Comparison of ENCODE assay signal across 21 mouse cellular contexts in genomic region chr1:155065068-155065701, GRCm38 (mm10). TPM values are rescaled to one million over a fixed set of nuclear protein-coding genes. Genes with fewer than 3 reads are reported as not detected.
DNase-seq lines count a peak whose midpoint lies in the region; ATAC-seq and TF ChIP-seq lines count a peak whose summit lies in the region.
"Had no signal": no experiment of that assay in that cellular context is flagged by ENCODE, and none has a peak within 500 bp of the region (broad histone marks: within the 10 kb centered on the region; RNA-seq: fewer than 3 reads in every experiment).

No protein-coding gene starts in this region.

- no peak overlapping the region for H3K9ac ChIP-seq in liver, embryonic 13.5 days
- H3K9ac ChIP-seq in liver, embryonic 12.5 days: no peak overlapping the region
- H3K9ac ChIP-seq: hindbrain, embryonic 14.5 days; intestine, embryonic 15.5 days; limb, embryonic 12.5 days; midbrain, embryonic 15.5 days had no signal

- no peak for TF ChIP-seq POLR2A in small intestine, adult 2 months (IDR thresholded peaks at IDR 0.05; ENCODE audit: low read depth, low read length)

- H3K4me1 ChIP-seq in liver, embryonic 13.5 days (replicated peaks): peaks cover 35% of the 10 kb centered on the region
- peaks cover 27% of the 10 kb centered on the region for H3K4me1 ChIP-seq in liver, embryonic 12.5 days
- H3K4me1 ChIP-seq in embryonic facial prominence, embryonic 10.5 days: peaks cover 15% of the 10 kb centered on the region
- H3K4me1 ChIP-seq in small intestine, adult 2 months (ENCODE audit: control insufficient read depth, insufficient read depth, insufficient read length, low read length): peaks cover 41% of the 10 kb centered on the region

- ATAC-seq in liver, embryonic 13.5 days (ENCODE audit: low read depth): peak; percentile 7; the same call in 1 of the 2 replicates
- ATAC-seq in liver, embryonic 12.5 days: no peak
- ATAC-seq: midbrain, embryonic 15.5 days had no signal

- no peaks in the 10 kb centered on the region for H3K36me3 ChIP-seq in liver, embryonic 13.5 days
- H3K36me3 ChIP-seq in liver, embryonic 12.5 days: no peaks in the 10 kb centered on the region
- no peaks in the 10 kb centered on the region for H3K36me3 ChIP-seq in embryonic facial prominence, embryonic 10.5 days (replicated peaks)
- no peaks in the 10 kb centered on the region for H3K36me3 ChIP-seq in small intestine, adult 2 months (ENCODE audit: control insufficient read depth, insufficient read depth, low read length)
- H3K36me3 ChIP-seq: intestine, embryonic 15.5 days; limb, embryonic 12.5 days; midbrain, embryonic 15.5 days had no signal

- intact Hi-C loops in heart, postnatal 25 days (cut with DNase I): no loop called here

- no peak overlapping the region for H3K4me2 ChIP-seq in liver, embryonic 13.5 days
- H3K4me2 ChIP-seq in liver, embryonic 12.5 days: no peak overlapping the region
- H3K4me2 ChIP-seq: hindbrain, embryonic 14.5 days; intestine, embryonic 15.5 days; limb, embryonic 12.5 days; midbrain, embryonic 15.5 days had no signal

- no peak for TF ChIP-seq CTCF in small intestine, adult 2 months (IDR thresholded peaks at IDR 0.05; ENCODE audit: extremely low read depth, insufficient read length, insufficient replicate concordance, low read depth, low read length)

- H3K27ac ChIP-seq in liver, embryonic 13.5 days: no peak overlapping the region
- no peak overlapping the region for H3K27ac ChIP-seq in liver, embryonic 12.5 days
- H3K27ac ChIP-seq in embryonic facial prominence, embryonic 10.5 days (replicated peaks): 0 out of 2 replicates have a peak overlapping the region, but pooled peaks have one; percentile 3
- H3K27ac ChIP-seq in small intestine, adult 2 months (ENCODE audit: insufficient read depth, low read depth, low read length): peak overlapping the region; percentile 92
- H3K27ac ChIP-seq: hindbrain, embryonic 14.5 days; limb, embryonic 12.5 days; midbrain, embryonic 15.5 days had no signal

- H3K9me3 ChIP-seq in liver, embryonic 13.5 days (replicated peaks): no peaks in the 10 kb centered on the region
- H3K9me3 ChIP-seq in liver, embryonic 12.5 days (replicated peaks): no peaks in the 10 kb centered on the region
- H3K9me3 ChIP-seq in embryonic facial prominence, embryonic 10.5 days: no peaks in the 10 kb centered on the region
- H3K9me3 ChIP-seq: intestine, embryonic 15.5 days; midbrain, embryonic 15.5 days had no signal

- 27% methylated on average over 11 of the region's 11 CpGs for WGBS in liver, embryonic 13.5 days (ENCODE audit: insufficient replicate concordance)
- 33% methylated on average over 11 of the region's 11 CpGs for WGBS in liver, embryonic 12.5 days (ENCODE audit: insufficient replicate concordance)
- WGBS in embryonic facial prominence, embryonic 10.5 days: 79% methylated on average over 11 of the region's 11 CpGs
- WGBS in small intestine, adult 2 months: 47% methylated on average over 11 of the region's 11 CpGs

- H3K4me3 ChIP-seq in liver, embryonic 13.5 days (replicated peaks): no peak overlapping the region
- H3K4me3 ChIP-seq in liver, embryonic 12.5 days: no peak overlapping the region
- no peak overlapping the region for H3K4me3 ChIP-seq in embryonic facial prominence, embryonic 10.5 days
- no peak overlapping the region for H3K4me3 ChIP-seq in small intestine, adult 2 months (ENCODE audit: low read depth, low read length)
- H3K4me3 ChIP-seq: intestine, embryonic 15.5 days; limb, embryonic 12.5 days; midbrain, embryonic 15.5 days had no signal

- peak; percentile 81 for DNase-seq in heart, adult 11 months
- DNase-seq in heart, postnatal 25 days (ENCODE audit: low spot score): no peak
- DNase-seq in liver, embryonic 13.5 days: no peak
- DNase-seq in embryonic facial prominence, embryonic 10.5 days (ENCODE audit: low spot score): no peak
- DNase-seq in lung, postnatal 10 days: no peak
- DNase-seq: adrenal gland, postnatal 10 days; cerebellum, adult 2 months; gastrocnemius, postnatal 25 days; kidney, postnatal 14 days; liver, postnatal 0 days; lung, postnatal 36 days; right cerebral cortex, adult 18-20 months; spleen, adult 18-20 months; thymus, postnatal 14 days had no signal

- peaks cover 14% of the 10 kb centered on the region for H3K27me3 ChIP-seq in liver, embryonic 13.5 days
- H3K27me3 ChIP-seq in liver, embryonic 12.5 days (replicated peaks): peaks cover 12% of the 10 kb centered on the region
- H3K27me3 ChIP-seq in embryonic facial prominence, embryonic 10.5 days (replicated peaks; ENCODE audit: low read depth, poor library complexity, severe bottlenecking): peaks cover 32% of the 10 kb centered on the region
- no peaks in the 10 kb centered on the region for H3K27me3 ChIP-seq in small intestine, adult 2 months (ENCODE audit: control insufficient read depth, insufficient read depth, low read length)
- H3K27me3 ChIP-seq: CH12.LX; intestine, embryonic 15.5 days; midbrain, embryonic 15.5 days had no signal

RNA-seq across cellular contexts. Expression of gene Ier5, which starts 34.3 kb away (rescaled TPM):
- 10 to 100 TPM; 12.7 to 16.5 TPM for total RNA-seq in heart, postnatal 25 days (2021)
- 1.6 and 1.9 TPM in 2 replicates for polyA plus RNA-seq in liver, embryonic 13.5 days (2015; fragmentation: Nextera tagmentation; extraction: Ambion mirVana)
- 6.1 and 6.9 TPM in 2 replicates for polyA plus RNA-seq in liver, embryonic 12.5 days (2016; fragmentation: Nextera tagmentation; extraction: Ambion mirVana)
- 4.4 TPM in 2 replicates for polyA plus RNA-seq in embryonic facial prominence, embryonic 10.5 days (2016; fragmentation: Nextera tagmentation; extraction: Ambion mirVana)
- polyA plus RNA-seq in small intestine, adult 2 months (2012; rRNA removed): 25.4 and 63.9 TPM in 2 replicates

Comparison
In these comparisons a context has a peak if more than half of its experiments do, and no peak if none do; other contexts are left out.
1. H3K27ac ChIP-seq: peak in embryonic facial prominence, embryonic 10.5 days (single experiment) and small intestine, adult 2 months (single experiment); none in liver, embryonic 13.5 days (single experiment) and liver, embryonic 12.5 days (single experiment).